Mouse (Mus musculus) liver, adult 2 months (tissue): ENCODE data around the gene Tmem108. TPM values are rescaled to one million over a fixed set of nuclear protein-coding genes. Genes with fewer than 3 reads are reported as not detected.

Experiments used
- DNase-seq: peaks from one replicate; pipeline ENCODE4 v3.0.0-alpha.2; 2011; ENCODE audit warnings: low read depth, low spot score; ENCODE audit errors: extremely low read depth
- H3K27ac ChIP-seq: fragments of 200-500 bp; replicated peaks from 2 replicates; pipeline ENCODE4 v1.5.1; 2012; ENCODE audit warnings: low read depth, mild to moderate bottlenecking, control low read depth, inconsistent platforms, low read length; ENCODE audit not compliant: insufficient read depth
- H3K27me3 ChIP-seq: fragments of 200-500 bp; 2 replicates; pipeline ENCODE4 v1.6.1; 2012; ENCODE audit warnings: mild to moderate bottlenecking, moderate library complexity, low read length, inconsistent platforms; ENCODE audit not compliant: control insufficient read depth, insufficient read depth
- H3K36me3 ChIP-seq: fragments of 200-500 bp; 2 replicates; pipeline ENCODE4 v1.6.1; 2012; ENCODE audit warnings: low read length, inconsistent platforms; ENCODE audit not compliant: control insufficient read depth, insufficient read depth
- H3K4me1 ChIP-seq: fragments of 200-500 bp; 2 replicates; pipeline ENCODE4 v1.6.1; 2011; ENCODE audit warnings: low read length; ENCODE audit not compliant: control insufficient read depth, insufficient read depth
- H3K4me3 ChIP-seq: fragments of 200-500 bp; 2 replicates; pipeline ENCODE4 v1.5.1; 2011; ENCODE audit warnings: low read depth, mild to moderate bottlenecking, control low read depth, low read length, moderate library complexity; ENCODE audit not compliant: insufficient read depth
- H3K79me2 ChIP-seq: fragments of 200-500 bp; 2 replicates; pipeline ENCODE4 v1.6.1; 2012; ENCODE audit warnings: inconsistent platforms, mild to moderate bottlenecking, low read length, moderate library complexity; ENCODE audit not compliant: control insufficient read depth, insufficient read depth
- H3K9ac ChIP-seq: fragments of 200-500 bp; 2 replicates; pipeline ENCODE4 v1.6.1; 2012; ENCODE audit warnings: low read depth, mild to moderate bottlenecking, control low read depth, inconsistent platforms, low read length
- CTCF ChIP-seq: fragments of 200-500 bp; IDR thresholded peaks from 2 replicates; pipeline ENCODE4 v1.5.1; 2011; ENCODE audit warnings: low read depth, low read length, control low read depth
- POLR2A ChIP-seq: fragments of 200-500 bp; IDR thresholded peaks from 2 replicates; pipeline ENCODE4 v1.6.1; 2011; ENCODE audit warnings: low read length, control low read depth; ENCODE audit not compliant: insufficient read depth; ENCODE audit errors: extremely low read depth
- WGBS: fragments of 180-500 bp; shearing (Covaris S2); methylation state at CpG from one replicate; pipeline ENCODE4 v1.1.7; 2018; 5-methylcytosine and 5-hydroxymethylcytosine counted together
- polyA plus RNA-seq: library from polyadenylated mRNA; depleted of rRNA; stranded (reverse); fragments of >200 nt; gene quantifications from 2 replicates; pipeline ENCODE4 v1.2.3, GENCODE M21; 2012
- total RNA-seq: library from RNA; depleted of rRNA; stranded (reverse); fragments of >200 nt; gene quantifications from 2 replicates; pipeline ENCODE4 v1.2.3, GENCODE M21; 2014

Tmem108 gene
- total and polyA plus RNA-seq, 2 experiments: 0.09 to 0.40 TPM

- Histone ChIP-seq H3K4me3 (no peak overlapping the region), H3K27ac (no peak overlapping the region), H3K4me1 (no peaks in the 10 kb centered on the region), H3K36me3 (no peaks in the 10 kb centered on the region), H3K27me3 (no peaks in the 10 kb centered on the region), H3K9ac (no peak overlapping the region), H3K79me2 (no peaks in the 10 kb centered on the region)
- no peak for TF ChIP-seq CTCF
- no peak for TF ChIP-seq POLR2A
- 36% methylated on average over 4 of the region's 4 CpGs for WGBS
- no peak for DNase-seq
Observed at GRCm38 (mm10) chr9:103780598-103780997, 19.0 kb upstream of the Tmem108 start.

DNA sequence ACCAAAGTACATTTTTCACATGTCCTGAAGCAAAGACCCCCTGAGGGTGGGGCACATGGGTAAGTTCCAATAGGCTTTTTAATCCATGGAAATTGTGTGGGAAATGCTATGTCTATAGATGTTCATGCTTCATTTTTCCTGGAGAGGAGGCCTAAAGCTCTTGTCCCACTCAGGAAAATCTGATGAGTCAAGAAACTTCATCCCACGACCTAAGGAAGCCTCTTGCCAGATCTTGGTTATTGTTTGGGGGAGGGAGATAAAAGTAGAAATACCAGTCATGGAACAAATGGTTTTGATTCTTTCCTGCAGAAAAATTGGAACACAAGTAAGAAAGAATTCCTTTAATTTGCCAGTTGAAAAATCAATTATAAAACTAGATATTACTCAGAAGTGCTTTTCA lies 16.5 kb upstream of the Tmem108 start:
- Histone ChIP-seq H3K27ac (no peak overlapping the region), H3K4me3 (no peak overlapping the region), H3K36me3 (no peaks in the 10 kb centered on the region), H3K4me1 (no peaks in the 10 kb centered on the region), H3K27me3 (no peaks in the 10 kb centered on the region), H3K79me2 (no peaks in the 10 kb centered on the region), H3K9ac (no peak overlapping the region)
- no peak for DNase-seq
- WGBS: 34% methylated on average over 1 of the region's 1 CpGs
- TF ChIP-seq POLR2A (no peak), CTCF (no peak)

- peaks cover 12% of the 10 kb centered on the region for H3K27me3 ChIP-seq
- H3K79me2 ChIP-seq: no peaks in the 10 kb centered on the region
- DNase-seq: no peak
- peak overlapping the region; percentile 35 for H3K9ac ChIP-seq
- TF ChIP-seq CTCF: no peak
- no peak for TF ChIP-seq POLR2A
- H3K4me3 ChIP-seq: peak overlapping the region; percentile 63
- H3K36me3 ChIP-seq: no peaks in the 10 kb centered on the region
- H3K4me1 ChIP-seq: peaks cover 4% of the 10 kb centered on the region; the same call in 1 of the 2 replicates
- under 1% methylated on average over 30 of the region's 30 CpGs for WGBS
- no peak overlapping the region for H3K27ac ChIP-seq
Observed at GRCm38 (mm10) chr9:103761151-103761571, 476 bp downstream of the Tmem108 start.

DNA sequence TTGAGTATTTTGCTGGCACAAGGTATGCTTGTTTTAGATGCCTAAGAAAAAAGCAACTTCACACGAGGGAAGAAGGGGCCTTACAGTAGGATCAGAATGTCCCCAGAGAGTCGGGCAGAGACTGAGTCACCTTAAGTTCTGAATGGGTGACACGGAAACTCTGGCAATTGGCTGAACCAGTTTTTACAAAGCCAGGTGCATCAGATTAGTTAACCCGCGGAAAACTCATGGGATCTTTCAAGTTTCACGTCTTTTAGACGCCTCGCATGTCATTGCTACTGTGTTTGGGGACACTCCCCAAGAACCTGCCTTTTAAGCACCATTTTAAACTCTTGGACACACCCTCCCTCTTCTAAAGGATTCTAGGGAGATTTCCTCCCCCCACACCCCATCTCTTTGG lies 1.3 kb downstream of the Tmem108 start:
- Histone ChIP-seq H3K36me3 (no peaks in the 10 kb centered on the region), H3K79me2 (no peaks in the 10 kb centered on the region), H3K4me3 (no peak overlapping the region), H3K4me1 (peaks cover 4% of the 10 kb centered on the region; the same call in 1 of the 2 replicates), H3K27ac (no peak overlapping the region), H3K9ac (no peak overlapping the region), H3K27me3 (peaks cover 12% of the 10 kb centered on the region)
- no peak for DNase-seq
- no peak for TF ChIP-seq POLR2A
- no peak for TF ChIP-seq CTCF
- WGBS: 39% methylated on average over 8 of the region's 8 CpGs

- WGBS: 57% methylated on average over 9 of the region's 9 CpGs
Observed at GRCm38 (mm10) chr9:103759829-103760228, 1.8 kb downstream of the Tmem108 start.

DNA sequence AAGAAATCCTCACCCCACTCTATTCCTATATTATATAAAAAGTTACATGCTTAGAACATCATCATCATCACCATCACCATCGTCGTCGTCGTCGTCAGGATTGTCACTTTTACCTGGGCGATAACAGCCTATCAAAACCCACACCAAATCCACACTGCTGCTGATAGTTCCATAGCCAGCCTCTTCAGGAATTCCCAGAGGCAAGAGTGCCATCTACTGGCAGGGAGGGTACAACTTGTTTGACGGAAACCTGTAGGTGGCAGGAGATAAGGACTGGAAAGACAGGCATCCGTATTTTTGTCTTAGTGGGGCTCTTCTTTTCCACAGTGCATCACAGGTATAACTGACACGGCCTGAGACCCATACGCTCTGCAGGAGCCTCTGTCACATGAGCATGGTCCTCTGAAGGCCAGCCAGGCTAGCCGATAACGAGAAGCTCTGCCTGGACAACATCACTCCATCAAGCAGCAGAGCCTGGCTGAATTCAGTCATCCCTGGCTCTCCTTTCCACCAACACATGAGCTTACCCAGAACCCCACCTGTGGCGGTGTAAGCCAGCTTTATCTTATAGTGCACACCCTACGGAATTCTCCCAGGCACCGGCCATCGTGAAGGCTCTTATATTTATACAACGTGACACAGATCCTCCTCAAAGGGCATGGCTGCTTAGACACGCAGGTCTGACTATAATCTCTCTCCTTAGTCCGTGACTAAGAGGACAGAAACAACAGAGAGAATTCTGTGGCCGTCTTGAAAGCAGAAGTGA lies 2.5 kb downstream of the Tmem108 start:
- Histone ChIP-seq H3K9ac (no peak overlapping the region), H3K4me3 (no peak overlapping the region), H3K79me2 (no peaks in the 10 kb centered on the region), H3K27ac (no peak overlapping the region), H3K4me1 (peaks cover 4% of the 10 kb centered on the region; the same call in 1 of the 2 replicates), H3K27me3 (peaks cover 12% of the 10 kb centered on the region), H3K36me3 (no peaks in the 10 kb centered on the region)
- DNase-seq: peak; percentile 60
- 19% methylated on average over 20 of the region's 20 CpGs for WGBS
- no peak for TF ChIP-seq POLR2A
- TF ChIP-seq CTCF: peak; percentile 73

More at GRCm38 (mm10) chr9:103759829-103760228, 1.8 kb downstream of the Tmem108 start:
- Histone ChIP-seq H3K27me3 (peaks cover 12% of the 10 kb centered on the region), H3K79me2 (no peaks in the 10 kb centered on the region), H3K27ac (no peak overlapping the region), H3K4me1 (peaks cover 4% of the 10 kb centered on the region; the same call in 1 of the 2 replicates), H3K36me3 (no peaks in the 10 kb centered on the region), H3K9ac (no peak overlapping the region), H3K4me3 (no peak overlapping the region)
- DNase-seq: no peak
- TF ChIP-seq CTCF (no peak), POLR2A (no peak)
